Mouse (Mus musculus): Measurements from ENCODE around the gene Snap29. TPM values are rescaled to one million over a fixed set of nuclear protein-coding genes. Genes with fewer than 3 reads are reported as not detected.

The Snap29 gene
- 12.3 and 13.3 TPM in 2 replicates for polyA plus RNA-seq (2015; fragmentation: Nextera tagmentation; extraction: Ambion mirVana)

DNA sequence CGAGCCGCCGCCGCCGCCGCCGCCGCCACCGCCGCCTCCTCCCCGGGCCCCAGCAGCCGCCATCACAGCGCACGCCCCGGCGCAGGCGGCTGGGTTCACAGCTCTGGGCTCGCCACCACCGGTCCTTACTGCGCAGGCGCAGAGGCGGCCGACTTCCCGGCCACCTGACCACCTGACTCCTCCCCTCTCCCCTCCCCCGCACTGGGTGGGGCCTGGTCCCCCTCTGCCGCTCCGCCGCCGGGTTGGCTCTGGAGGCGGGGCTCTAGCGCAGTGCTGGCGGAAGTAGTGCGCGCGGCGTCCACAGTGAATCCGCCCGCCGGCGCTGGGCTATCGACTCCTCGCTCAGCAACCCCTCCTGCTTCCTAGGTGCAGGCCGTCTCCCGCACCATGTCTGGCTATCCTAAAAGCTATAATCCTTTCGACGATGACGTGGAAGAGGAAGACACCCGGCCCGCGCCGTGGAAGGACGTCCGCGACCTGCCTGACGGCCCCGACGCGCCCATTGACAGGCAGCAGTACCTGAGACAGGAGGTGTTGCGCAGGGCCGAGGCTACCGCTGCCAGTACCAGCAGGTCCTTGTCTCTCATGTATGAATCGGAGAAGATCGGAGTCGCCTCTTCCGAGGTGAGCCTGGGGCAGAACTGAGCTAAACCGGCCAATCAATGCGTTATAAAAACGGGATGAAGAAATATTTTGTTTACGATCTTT lies at the start of gene Snap29, which contains the start of gene Pi4ka:
Gene Snap29, plus strand, starts transcription at position 251 of the 708 bp plus-strand sequence.
Gene Pi4ka, minus strand, starts transcription at position 579 of the 708 bp plus-strand sequence.

DNA sequence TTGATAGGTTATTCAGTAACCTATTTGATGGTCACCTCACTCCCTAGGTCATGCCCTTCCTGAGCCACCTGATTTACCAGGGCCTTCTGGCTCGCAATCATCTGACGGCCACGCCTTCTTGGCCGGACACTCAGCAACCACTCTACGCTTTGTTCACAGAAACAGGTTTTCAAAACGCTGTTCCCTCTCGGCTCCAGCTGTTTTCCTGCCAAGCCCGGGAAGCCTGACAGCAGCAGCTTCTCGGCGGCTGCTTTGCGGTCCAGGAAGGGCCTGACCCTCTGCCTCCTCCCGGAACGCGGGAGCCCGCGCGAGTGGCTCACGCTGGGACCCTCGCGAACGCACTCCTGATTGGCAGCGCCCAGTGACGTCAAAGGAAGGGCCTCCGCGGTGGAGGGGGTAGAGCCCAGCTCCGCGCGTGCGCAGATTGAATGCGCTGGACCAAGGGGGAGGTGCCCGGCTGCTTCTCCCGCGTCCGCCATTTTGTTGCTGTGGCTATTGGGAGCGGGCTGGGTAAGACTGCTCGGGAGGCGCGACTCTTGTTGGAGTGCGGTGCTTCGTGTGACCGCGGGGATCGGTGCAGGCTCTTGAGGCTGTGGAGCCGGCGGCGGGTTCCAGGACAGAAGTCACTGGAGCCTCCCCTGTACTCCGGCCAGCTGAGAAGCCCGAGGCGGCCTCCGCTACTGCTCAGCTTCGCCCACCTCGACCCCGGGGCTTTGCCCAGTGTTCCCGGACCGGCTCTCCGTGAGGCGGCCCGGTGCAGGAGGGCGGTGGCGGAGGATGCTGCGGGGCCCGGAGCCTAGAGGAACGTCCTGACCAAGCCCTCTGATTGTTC lies 46.0 kb downstream of the Snap29 start, which contains the start of gene Crkl:
Gene Crkl, plus strand, starts transcription at position 447 of the 832 bp plus-strand sequence.

Other genes starting within 250 kb of the Snap29 start
- gene Ube2l3, start 203.3 kb upstream of the Snap29 start, polyA plus RNA-seq (2015; fragmentation: Nextera tagmentation; extraction: Ambion mirVana), result 272 and 295 TPM in 2 replicates
- 0.23 and 0.33 TPM in 2 replicates for gene Rimbp3, start 197.4 kb upstream of the Snap29 start, polyA plus RNA-seq (2015; fragmentation: Nextera tagmentation; extraction: Ambion mirVana)
- gene Hic2, start 172.4 kb upstream of the Snap29 start, polyA plus RNA-seq (2015; fragmentation: Nextera tagmentation; extraction: Ambion mirVana), result 2.8 and 3.2 TPM in 2 replicates
- 10.1 and 10.8 TPM in 2 replicates for gene Tmem191c, start 129.9 kb upstream of the Snap29 start, polyA plus RNA-seq (2015; fragmentation: Nextera tagmentation; extraction: Ambion mirVana)
- gene Serpind1, start 74.6 kb upstream of the Snap29 start, polyA plus RNA-seq (2015; fragmentation: Nextera tagmentation; extraction: Ambion mirVana), result 0.24 and 0.35 TPM in 2 replicates
- 17.7 and 19.5 TPM in 2 replicates for gene Pi4ka, start 328 bp downstream of the Snap29 start, polyA plus RNA-seq (2015; fragmentation: Nextera tagmentation; extraction: Ambion mirVana)
- 30.0 and 30.1 TPM in 2 replicates for gene Crkl, start 46.0 kb downstream of the Snap29 start, polyA plus RNA-seq (2015; fragmentation: Nextera tagmentation; extraction: Ambion mirVana)
- 0.06 and 0.08 TPM in 2 replicates for gene Aifm3, start 83.6 kb downstream of the Snap29 start, polyA plus RNA-seq (2015; fragmentation: Nextera tagmentation; extraction: Ambion mirVana)
- gene Lztr1, start 102.7 kb downstream of the Snap29 start, polyA plus RNA-seq (2015; fragmentation: Nextera tagmentation; extraction: Ambion mirVana), result 35.7 and 35.8 TPM in 2 replicates
- 43.0 and 44.5 TPM in 2 replicates for gene Thap7, start 125.2 kb downstream of the Snap29 start, polyA plus RNA-seq (2015; fragmentation: Nextera tagmentation; extraction: Ambion mirVana)
- gene Lrrc74b, start 155.3 kb downstream of the Snap29 start, polyA plus RNA-seq (2015; fragmentation: Nextera tagmentation; extraction: Ambion mirVana), result 0.07 and 0.10 TPM in 2 replicates
- 1.2 and 1.5 TPM in 2 replicates for gene P2rx6, start 155.9 kb downstream of the Snap29 start, polyA plus RNA-seq (2015; fragmentation: Nextera tagmentation; extraction: Ambion mirVana)
- gene Slc7a4, start 177.2 kb downstream of the Snap29 start, polyA plus RNA-seq (2015; fragmentation: Nextera tagmentation; extraction: Ambion mirVana), result 8.8 and 9.6 TPM in 2 replicates
- gene Smpd4, start 213.4 kb downstream of the Snap29 start, polyA plus RNA-seq (2015; fragmentation: Nextera tagmentation; extraction: Ambion mirVana), result 9.0 and 9.5 TPM in 2 replicates
- 3.1 and 4.2 TPM in 2 replicates for gene Ccdc74a, start 240.5 kb downstream of the Snap29 start, polyA plus RNA-seq (2015; fragmentation: Nextera tagmentation; extraction: Ambion mirVana)